Mouse (Mus musculus) liver, embryonic 14.5 days (tissue): Measurements from ENCODE around the gene Gipc2. TPM values are rescaled to one million over a fixed set of nuclear protein-coding genes. Genes with fewer than 3 reads are reported as not detected.

Experiments used
- ATAC-seq: fragments of 200-750 bp; cut with Nextera tagmentation; 2 replicates; pipeline ENCODE4 v1.8.0; 2017; ENCODE audit warnings: moderate number of reproducible peaks, mild to moderate bottlenecking, moderate library complexity; ENCODE audit not compliant: insufficient read depth
- DNase-seq, 3 experiments: peaks; one replicate each; pipeline ENCODE4 v3.0.0-alpha.2; 2012 to 2013; ENCODE audit warnings: low read depth in 3 of 3, low spot score in 3 of 3
- H3K27ac ChIP-seq: fragments of 300-500 bp; sonication (generic); 2 replicates; pipeline ENCODE4 v1.5.1; 2014; ENCODE audit warnings: moderate library complexity, mild to moderate bottlenecking, control low read depth, inconsistent platforms
- H3K27me3 ChIP-seq: fragments of 300-500 bp; sonication (generic); 2 replicates; pipeline ENCODE4 v1.6.1; 2014; ENCODE audit warnings: mild to moderate bottlenecking, low read length, moderate library complexity; ENCODE audit not compliant: control insufficient read depth, insufficient read depth
- H3K36me3 ChIP-seq: fragments of 300-500 bp; sonication (generic); replicated peaks from 2 replicates; pipeline ENCODE4 v1.6.1; 2014; ENCODE audit warnings: low read depth; ENCODE audit not compliant: control insufficient read depth, insufficient read depth
- H3K4me1 ChIP-seq, 2 experiments: fragments of 200-500 bp in 1 of 2; fragments of 300-500 bp in 1 of 2; sonication (generic) in 1 of 2; replicated peaks; 2 replicates each; pipeline ENCODE4 v1.6.1; 2012 to 2014; ENCODE audit warnings: antibody characterized with exemption in 1 of 2, inconsistent platforms in 1 of 2, low read length in 1 of 2; ENCODE audit not compliant: control insufficient read depth in 2 of 2, insufficient read depth in 2 of 2
- H3K4me2 ChIP-seq: fragments of 300-500 bp; sonication (generic); 2 replicates; pipeline ENCODE4 v1.6.1; 2014; ENCODE audit warnings: low read depth, mild to moderate bottlenecking, control low read depth, moderate library complexity
- H3K4me3 ChIP-seq, 2 experiments: fragments of 200-500 bp in 1 of 2; fragments of 300-500 bp in 1 of 2; sonication (generic) in 1 of 2; 2 replicates each; pipeline ENCODE4 v1.5.1; 2012 to 2014; ENCODE audit warnings: low read depth in 2 of 2, low read length in 2 of 2, mild to moderate bottlenecking in 2 of 2, control low read depth in 1 of 2, inconsistent platforms in 1 of 2, moderate library complexity in 1 of 2; ENCODE audit not compliant: insufficient read depth in 1 of 2
- H3K9ac ChIP-seq: fragments of 300-500 bp; sonication (generic); replicated peaks from 2 replicates; pipeline ENCODE4 v1.6.1; 2014; ENCODE audit warnings: mild to moderate bottlenecking, control low read depth, moderate library complexity
- H3K9me3 ChIP-seq: fragments of 300-500 bp; sonication (generic); 2 replicates; pipeline ENCODE4 v1.6.1; 2016; ENCODE audit warnings: low read length, mixed read lengths; ENCODE audit not compliant: control insufficient read depth
- CTCF ChIP-seq: IDR thresholded peaks from 2 replicates; pipeline ENCODE4 v1.5.1; 2016; ENCODE audit warnings: antibody characterized with exemption, low read depth, control low read depth
- EP300 ChIP-seq: IDR thresholded peaks from 2 replicates; pipeline ENCODE4 v1.6.1; 2016; ENCODE audit warnings: antibody characterized with exemption, low read depth
- WGBS: fragments of 180-500 bp; shearing (Covaris S2); extraction: QIAGEN DNeasy Blood & Tissue Kit; methylation state at CpG from one replicate; pipeline ENCODE4 v1.1.7; 2014; ENCODE audit not compliant: insufficient replicate concordance; 5-methylcytosine and 5-hydroxymethylcytosine counted together
- polyA plus RNA-seq, 2 experiments: library from polyadenylated mRNA; depleted of rRNA in 1 of 2; stranded (reverse) in 1 of 2; unstranded in 1 of 2; fragments of >200 nt; fragmentation: Nextera tagmentation in 1 of 2; extraction: Ambion mirVana in 1 of 2; gene quantifications; 2 replicates each; pipeline versions ENCODE4 v1.2.1 to v1.2.3; 2012 to 2014

The Gipc2 gene
- polyA plus RNA-seq, 2 experiments = 7.7 to 16.9 TPM

DNA sequence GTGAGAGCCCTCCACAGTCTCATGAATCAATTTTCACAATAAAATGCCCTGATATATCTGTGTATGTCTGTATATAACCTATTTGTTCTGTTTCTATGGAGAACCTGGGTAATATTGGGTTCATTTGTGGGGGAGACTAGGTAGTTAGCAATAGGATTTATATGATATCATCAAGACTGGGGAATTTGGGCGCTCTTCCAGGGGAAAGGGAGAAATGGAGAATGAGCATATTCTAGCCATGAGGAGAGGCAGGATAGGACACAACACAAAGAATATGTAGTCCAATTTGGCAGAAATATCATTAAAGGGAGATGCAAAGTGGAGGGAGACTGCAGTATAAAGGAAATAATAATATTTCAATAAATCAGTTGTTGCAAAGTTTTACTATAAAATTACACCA lies 97.7 kb downstream of the Gipc2 start:
- H3K4me1 ChIP-seq = no peaks in the 10 kb centered on the region
- H3K9ac ChIP-seq = no peak overlapping the region
- 62% methylated on average over 1 of the region's 1 CpGs for WGBS

GRCm38 (mm10) chr3:152066696-152067095 lies 99.3 kb downstream of the Gipc2 start:
- Histone ChIP-seq H3K4me1 (no peaks in the 10 kb centered on the region), H3K4me2 (no peak overlapping the region), H3K27ac (no peak overlapping the region), H3K27me3 (no peaks in the 10 kb centered on the region), H3K36me3 (no peaks in the 10 kb centered on the region), H3K9ac (no peak overlapping the region), H3K9me3 (no peaks in the 10 kb centered on the region), H3K4me3 (no peak overlapping the region)
- 27% methylated on average over 13 of the region's 13 CpGs for WGBS
- DNase-seq (no peak), ATAC-seq (no peak)
- TF ChIP-seq EP300 (no peak), CTCF (no peak)

More for the DNA sequence above, 97.7 kb downstream of the Gipc2 start:
- DNase-seq = no peak
- no peak overlapping the region for H3K4me2 ChIP-seq
- ATAC-seq = no peak
- no peak overlapping the region for H3K4me3 ChIP-seq
- H3K27ac ChIP-seq = no peak overlapping the region
- no peak for TF ChIP-seq CTCF
- no peak for TF ChIP-seq EP300
- H3K36me3 ChIP-seq = no peaks in the 10 kb centered on the region
- H3K27me3 ChIP-seq = no peaks in the 10 kb centered on the region
- H3K9me3 ChIP-seq = no peaks in the 10 kb centered on the region

DNA sequence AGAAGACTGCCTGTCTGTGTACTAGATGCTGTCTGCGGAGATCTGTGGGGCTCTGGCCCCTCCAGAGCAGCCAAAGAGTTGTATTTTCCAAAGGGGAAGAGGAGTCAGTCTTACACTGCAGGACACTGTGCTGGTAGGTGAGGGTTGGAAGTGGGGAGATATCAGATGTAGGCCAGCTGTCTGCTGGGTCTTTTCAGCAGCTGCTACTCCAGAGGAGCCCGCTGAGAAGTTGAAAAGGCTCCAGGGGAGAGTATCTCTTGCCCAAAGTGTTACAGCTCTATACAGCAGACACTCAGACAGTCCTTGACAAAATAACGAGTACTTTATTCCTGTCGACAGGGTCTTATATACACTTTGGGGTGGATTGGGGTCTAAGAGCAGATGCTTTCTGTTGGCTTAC lies 100.2 kb downstream of the Gipc2 start:
- H3K4me1 ChIP-seq = no peaks in the 10 kb centered on the region

GRCm38 (mm10) chr3:152064166-152064565 lies 101.9 kb downstream of the Gipc2 start:
- Histone ChIP-seq H3K9me3 (no peaks in the 10 kb centered on the region), H3K36me3 (no peaks in the 10 kb centered on the region), H3K9ac (no peak overlapping the region), H3K4me1 (no peaks in the 10 kb centered on the region), H3K4me2 (no peak overlapping the region), H3K27me3 (no peaks in the 10 kb centered on the region), H3K27ac (no peak overlapping the region), H3K4me3 (no peak overlapping the region)
- no peak for TF ChIP-seq EP300
- TF ChIP-seq CTCF = no peak
- ATAC-seq (no peak), DNase-seq (no peak)
- WGBS = 42% methylated on average over 2 of the region's 2 CpGs

More for the DNA sequence above, 100.2 kb downstream of the Gipc2 start:
- TF ChIP-seq CTCF = no peak
- no peak for TF ChIP-seq EP300
- Histone ChIP-seq H3K4me2 (no peak overlapping the region), H3K4me3 (no peak overlapping the region), H3K36me3 (no peaks in the 10 kb centered on the region), H3K9me3 (no peaks in the 10 kb centered on the region), H3K27me3 (no peaks in the 10 kb centered on the region), H3K27ac (no peak overlapping the region), H3K9ac (no peak overlapping the region)
- WGBS = 57% methylated on average over 4 of the region's 4 CpGs
- no peak for ATAC-seq
- no peak for DNase-seq

- Histone ChIP-seq H3K27me3 (no peaks in the 10 kb centered on the region), H3K27ac (no peak overlapping the region), H3K36me3 (no peaks in the 10 kb centered on the region), H3K4me1 (no peaks in the 10 kb centered on the region), H3K4me3 (no peak overlapping the region), H3K9ac (no peak overlapping the region), H3K9me3 (no peaks in the 10 kb centered on the region), H3K4me2 (no peak overlapping the region)
- TF ChIP-seq CTCF (no peak), EP300 (no peak)
- ATAC-seq = no peak
- DNase-seq = no peak
- 40% methylated on average over 3 of the region's 3 CpGs for WGBS
Measured at GRCm38 (mm10) chr3:152062806-152063205, 103.2 kb downstream of the Gipc2 start.
